Mouse (Mus musculus): ENCODE data around the gene Mill2. TPM values are rescaled to one million over a fixed set of nuclear protein-coding genes. Genes with fewer than 3 reads are reported as not detected.

Mill2 gene
- total RNA-seq, 2 experiments from 2014 or later = not detected

DNA sequence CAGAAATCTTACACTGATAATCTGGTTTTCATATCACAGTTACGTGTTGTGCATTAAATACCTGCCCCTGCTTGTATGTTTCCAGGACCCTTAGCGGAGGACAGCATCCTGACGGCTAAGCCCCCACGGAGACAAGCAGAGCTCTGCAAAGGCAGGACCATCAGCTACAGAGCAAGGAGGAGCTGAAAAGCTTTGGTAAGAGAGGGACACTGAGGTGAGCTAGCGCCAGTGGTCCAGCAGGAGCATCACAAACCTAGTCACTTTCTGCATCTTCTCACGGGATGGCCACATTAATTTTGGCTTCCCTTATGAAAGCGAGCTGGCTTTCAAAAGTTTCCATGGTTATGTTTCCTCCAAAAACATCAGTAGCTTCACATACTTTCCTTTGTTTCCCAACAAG is 33.0 kb downstream of the Mill2 start:
- peak; percentile 14; the same call in 1 of the 2 replicates for ATAC-seq (ENCODE audit: poor library complexity, severe bottlenecking)

DNA sequence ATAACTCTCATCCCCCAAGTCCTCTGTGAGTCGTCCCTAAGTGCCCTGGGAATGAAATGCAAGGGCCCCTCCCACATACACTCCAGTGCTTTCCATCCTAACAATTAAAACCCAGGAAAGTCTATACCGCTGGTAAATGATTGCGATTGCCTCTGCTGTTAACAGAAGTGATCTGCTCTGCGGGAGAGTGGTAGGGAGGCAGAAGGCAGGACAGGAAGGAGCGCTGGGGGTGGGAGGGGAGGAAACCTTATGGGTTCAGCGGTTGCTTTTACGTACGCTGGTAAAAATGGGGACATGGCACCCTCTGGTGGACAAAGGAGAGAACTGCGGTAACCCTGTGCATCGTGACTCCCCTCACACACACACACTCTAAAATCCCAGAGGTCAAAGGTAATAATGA is 33.5 kb downstream of the Mill2 start:
- ATAC-seq (ENCODE audit: poor library complexity, severe bottlenecking) = peak; percentile 99

DNA sequence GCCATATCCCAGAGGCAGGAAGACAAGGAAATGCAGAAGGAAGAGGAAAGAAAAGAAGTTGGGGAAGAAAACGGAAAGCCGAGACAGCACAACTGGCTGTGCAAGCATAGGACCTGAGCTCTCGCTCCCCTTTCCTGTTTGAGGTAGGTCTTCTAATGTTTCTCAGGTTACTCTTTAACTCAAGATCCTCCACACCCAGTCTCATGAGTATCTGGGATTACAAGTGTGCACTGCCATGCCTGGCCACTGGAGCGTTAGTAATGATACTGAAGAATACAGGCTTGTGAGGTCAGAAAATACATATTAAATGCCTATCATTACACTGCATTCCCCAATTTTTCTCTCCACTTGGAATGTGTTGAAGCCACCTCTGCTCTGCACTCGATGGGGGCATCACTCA is 35.6 kb downstream of the Mill2 start:
- ATAC-seq (ENCODE audit: poor library complexity, severe bottlenecking) = no peak

DNA sequence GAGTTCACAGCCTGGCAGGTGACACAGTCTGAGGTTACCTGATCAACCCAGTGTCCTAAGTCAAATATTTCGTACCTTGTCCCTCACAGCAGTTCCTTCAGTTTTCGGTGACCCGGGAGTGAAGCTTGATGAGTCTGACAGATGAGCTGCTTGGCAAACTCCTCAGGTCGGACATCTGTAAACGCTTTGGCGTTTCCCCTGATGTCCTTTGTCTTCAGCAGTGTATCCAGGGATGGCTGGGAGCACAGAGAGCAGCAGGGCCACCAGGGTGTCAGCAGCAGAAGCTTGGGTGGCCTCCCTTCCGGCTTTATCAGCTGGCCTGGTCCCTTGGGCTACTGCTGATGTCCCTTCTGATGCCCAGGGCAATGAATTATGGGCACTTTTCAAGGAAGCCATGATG is 38.9 kb downstream of the Mill2 start:
- ATAC-seq (ENCODE audit: poor library complexity, severe bottlenecking) = no peak

DNA sequence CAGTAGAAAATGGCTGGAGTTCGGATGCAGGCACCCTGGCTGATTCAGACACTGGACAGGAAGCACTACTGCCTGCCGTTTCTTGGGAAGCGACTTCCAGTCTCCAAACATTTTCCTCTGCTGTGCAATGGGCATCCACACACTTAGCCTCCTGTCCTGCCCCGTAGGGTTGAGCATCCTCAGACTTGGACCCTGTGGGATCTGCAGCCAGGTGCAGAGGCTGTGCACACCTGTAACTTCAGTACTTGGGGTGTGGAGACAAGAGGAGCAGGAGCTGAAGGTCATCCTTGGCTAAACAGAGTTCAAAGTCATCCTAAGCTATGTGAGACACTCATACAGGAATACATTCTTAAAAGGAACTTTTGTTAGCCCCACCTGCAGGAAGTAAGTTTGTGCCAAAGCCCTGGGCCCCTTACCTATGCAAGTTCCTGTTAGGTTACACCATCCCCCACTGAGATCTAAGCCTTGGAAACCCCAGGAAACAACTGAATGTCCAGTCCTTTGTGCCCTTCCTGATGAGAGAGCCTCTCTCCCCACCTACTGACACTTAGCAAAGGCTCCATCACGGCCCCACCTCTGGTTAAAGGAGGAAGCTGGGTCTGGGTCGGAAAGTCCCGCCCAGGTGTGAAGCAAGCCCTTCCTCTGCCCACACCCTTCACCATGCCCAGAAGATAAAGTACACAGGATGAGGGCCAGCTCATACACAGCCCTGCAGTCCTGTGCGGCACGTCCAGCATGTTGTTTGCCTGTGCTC is 44.4 kb downstream of the Mill2 start:
- ATAC-seq (ENCODE audit: poor library complexity, severe bottlenecking) = peak; percentile 93

DNA sequence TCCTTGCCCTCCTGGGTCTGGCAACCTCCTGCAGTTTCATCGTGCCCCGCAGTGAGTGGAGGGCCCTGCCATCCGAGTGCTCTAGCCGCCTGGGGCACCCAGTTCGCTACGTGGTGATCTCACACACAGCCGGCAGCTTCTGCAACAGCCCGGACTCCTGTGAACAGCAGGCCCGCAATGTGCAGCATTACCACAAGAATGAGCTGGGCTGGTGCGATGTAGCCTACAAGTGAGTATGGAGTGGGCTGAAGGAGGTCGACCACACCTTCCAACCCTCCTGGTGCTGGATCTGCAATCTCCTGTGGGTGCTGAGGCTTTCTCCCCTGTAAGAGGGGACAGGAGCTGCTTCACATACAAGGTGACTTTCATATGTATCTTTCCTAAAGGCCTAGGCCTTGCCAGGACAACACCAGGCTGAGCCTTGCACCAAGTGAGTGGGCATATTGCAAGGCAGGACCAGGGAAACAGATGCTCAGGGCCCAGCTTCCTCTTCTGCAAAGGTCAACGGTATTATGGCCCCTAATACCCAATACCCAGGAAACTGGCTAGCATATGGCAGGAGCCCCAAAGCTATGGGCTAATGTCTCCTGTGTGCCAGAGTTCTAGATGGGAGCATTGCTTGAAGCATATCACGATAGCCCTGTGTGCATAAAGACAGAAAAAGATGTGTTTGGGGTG is 45.1 kb downstream of the Mill2 start:
- ATAC-seq (ENCODE audit: poor library complexity, severe bottlenecking) = peak; percentile 38; the same call in 1 of the 2 replicates

DNA sequence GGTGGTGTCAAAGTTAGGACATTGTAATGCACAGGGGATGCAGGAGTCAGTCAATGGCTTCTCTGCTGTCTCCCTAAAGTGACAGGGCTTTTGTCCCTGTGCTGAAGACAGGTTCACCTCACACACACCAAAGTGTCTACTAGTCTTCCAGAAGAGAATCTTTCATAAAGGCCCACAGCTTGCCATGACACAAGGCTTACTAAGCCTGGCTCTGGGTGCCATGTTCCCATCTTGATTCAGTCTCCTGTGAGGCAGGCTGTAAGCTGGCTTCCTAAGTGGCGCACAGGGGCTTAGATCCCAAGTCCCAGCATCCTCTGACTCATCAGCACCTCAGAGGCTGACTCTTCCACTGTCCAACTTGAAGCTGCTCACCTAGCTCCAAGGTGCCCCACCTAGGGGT is 47.2 kb downstream of the Mill2 start:
- ATAC-seq (ENCODE audit: poor library complexity, severe bottlenecking) = no peak

DNA sequence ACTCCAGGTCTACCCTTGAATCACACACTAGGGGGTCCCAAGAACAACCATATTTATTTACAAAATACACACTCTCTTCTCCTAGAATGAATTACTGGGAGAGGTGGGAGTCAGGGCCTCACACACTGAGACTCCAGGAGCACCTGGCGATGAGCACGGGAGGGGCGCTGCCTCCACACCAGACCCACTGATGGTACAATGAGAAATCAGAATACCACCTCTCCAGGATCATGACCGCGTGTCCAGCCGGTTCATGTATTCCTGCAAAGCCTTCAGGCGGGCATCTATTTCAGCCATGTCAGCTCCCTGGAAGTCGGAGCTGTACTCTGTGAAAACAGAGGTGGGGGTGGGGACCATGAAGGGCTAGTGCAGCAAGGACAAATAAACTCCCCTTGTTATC is 51.1 kb downstream of the Mill2 start:
- ATAC-seq (ENCODE audit: poor library complexity, severe bottlenecking) = no peak

DNA sequence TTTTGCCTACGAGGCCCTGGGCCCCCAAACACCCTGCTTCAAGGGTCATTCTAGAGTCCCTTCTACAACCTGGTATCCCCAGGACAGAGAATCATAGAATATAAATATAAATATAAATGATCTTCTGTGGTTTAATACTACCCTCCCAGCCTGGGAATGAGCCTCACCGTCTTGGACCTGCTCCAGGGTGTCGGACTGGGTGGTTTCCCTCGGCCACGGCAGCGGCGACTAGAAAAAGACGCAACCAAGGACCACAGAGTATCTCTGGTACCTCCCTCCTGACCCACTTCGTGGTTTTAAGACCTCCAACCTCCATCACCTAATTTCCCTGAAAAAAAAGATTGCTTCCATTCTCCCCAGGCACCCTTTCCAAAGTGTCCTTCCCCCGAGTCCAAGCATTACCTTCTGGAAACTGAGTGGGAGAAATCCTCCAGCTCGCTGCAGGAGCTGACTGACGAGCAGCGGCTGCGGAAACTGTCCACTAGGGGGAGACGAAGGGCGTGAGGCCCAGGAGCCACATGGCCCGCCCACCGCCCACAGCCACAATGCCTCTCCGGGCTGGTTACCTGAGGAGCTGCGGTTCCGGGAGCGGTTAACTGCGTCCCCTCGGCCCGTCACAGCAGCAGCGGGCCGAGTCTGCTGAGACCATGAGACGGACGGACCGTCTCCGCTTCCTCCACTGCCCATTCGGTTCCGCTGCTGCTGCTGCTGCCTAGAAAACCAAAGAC is 52.3 kb downstream of the Mill2 start:
- ATAC-seq (ENCODE audit: poor library complexity, severe bottlenecking) = peak; percentile 92

DNA sequence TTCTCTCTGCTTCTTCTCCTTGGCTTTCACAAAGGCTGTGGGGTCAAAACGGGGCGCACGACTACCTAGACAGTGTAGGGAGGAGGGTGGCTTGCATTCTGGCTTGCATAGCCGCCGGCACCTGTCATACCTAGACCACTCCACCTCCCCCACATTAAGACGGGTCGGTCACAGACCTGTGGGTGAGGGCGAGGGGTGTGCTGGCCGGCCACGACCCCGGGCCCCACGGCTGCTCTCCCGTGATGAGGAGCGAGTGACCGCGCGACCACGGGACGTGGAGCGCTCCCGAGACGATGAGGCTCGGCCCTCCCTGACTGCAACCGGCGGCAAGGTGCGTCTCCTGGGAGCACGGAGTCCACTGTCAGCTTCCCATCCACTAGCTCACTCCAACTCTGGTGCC is 53.2 kb downstream of the Mill2 start:
- ATAC-seq (ENCODE audit: poor library complexity, severe bottlenecking) = no peak

DNA sequence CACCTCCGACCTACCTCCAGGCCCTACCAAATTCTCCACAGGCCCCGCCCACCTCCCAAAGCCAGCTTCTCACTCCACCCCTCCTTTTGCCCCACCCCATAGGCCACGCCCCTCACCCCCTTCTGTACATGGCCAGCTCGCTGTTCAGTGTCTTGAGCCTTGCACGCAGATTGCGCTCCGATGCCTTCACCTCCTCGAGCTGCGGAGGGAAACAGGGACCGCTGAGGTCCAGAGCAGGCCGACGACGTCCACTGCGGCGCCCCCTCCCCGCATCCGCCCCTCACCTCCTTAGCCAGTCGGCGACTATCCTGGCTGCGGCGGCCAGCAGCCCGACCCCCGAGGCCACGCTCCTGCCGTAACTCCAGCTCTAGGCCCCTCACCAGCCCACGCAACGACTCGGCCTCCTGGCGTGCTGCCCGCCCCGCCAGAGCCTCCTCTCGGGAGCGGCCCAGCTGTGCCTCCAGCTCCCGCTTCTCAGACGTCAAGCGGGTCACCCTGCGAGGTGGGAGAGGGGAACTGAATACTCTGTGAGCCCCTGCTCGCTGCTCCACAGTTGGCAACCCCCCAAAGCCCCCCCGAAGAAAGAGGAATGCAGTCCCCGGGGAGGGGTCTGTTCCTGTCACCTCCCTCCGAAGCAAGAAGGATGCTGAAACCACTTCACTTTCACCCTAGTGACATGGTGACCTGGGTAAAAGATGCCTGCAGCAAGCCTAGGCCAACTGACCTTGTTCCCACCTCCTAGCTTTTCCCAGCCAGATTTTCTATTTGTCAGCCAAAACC is 54.1 kb downstream of the Mill2 start:
- peak; percentile 43 for ATAC-seq (ENCODE audit: poor library complexity, severe bottlenecking)

DNA sequence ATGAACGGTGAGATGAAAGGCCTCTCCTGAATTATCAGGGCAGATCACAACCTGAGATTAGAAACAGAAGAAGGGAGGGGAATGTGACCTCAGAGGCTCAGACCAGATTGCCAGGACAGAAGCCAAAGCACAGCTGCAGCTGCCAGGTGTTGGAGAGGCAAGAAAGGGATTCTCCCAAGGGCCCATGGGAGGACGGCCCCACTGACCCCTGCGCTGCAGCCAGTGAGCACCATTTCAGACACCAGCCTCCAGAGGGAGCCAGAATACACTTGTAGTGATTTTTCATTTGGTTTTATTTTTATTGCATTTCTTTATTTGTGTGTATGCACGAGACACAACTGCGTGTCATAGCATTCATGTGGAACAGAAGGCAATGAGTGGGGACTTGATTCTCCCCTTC is 56.8 kb downstream of the Mill2 start:
- ATAC-seq (ENCODE audit: poor library complexity, severe bottlenecking) = no peak

DNA sequence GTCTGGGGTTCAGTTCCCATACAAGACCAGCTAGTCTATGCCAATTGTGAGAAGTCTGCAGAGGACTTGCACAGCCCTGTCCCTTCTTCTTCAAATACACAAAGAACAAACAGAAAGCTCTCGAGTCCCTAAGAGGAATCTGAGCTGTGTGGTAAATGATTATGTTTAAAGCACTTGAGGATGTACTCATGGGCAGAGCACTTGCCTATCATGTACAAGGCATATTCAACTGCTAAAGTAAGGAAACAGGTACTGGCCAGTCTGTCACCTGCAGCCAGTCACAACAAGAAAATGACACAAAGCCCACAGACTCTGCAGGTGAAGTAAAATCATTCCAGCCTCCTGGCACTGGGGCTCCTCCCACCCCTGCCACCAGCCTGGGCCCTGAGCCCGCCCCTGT is 60.7 kb downstream of the Mill2 start:
- no peak for ATAC-seq (ENCODE audit: poor library complexity, severe bottlenecking)

DNA sequence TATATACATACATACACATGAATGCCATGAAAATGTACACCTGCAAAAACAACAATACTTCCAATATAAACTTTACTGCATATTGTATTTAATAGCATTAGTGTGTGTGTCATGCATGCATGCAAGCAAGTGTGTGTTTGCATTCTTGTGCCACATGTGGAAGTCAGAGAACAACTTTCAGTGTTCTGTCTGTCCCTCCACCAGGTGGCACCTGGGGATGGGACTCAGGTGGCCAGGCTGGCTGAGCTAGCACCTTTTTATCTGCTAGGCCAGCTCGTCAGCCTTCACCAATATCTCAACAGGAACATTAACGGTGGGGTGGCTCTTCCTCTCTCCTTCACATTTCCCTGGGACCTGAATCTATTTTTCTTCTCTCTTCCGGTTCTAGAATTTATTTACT is 62.7 kb downstream of the Mill2 start:
- ATAC-seq (ENCODE audit: poor library complexity, severe bottlenecking) = no peak

DNA sequence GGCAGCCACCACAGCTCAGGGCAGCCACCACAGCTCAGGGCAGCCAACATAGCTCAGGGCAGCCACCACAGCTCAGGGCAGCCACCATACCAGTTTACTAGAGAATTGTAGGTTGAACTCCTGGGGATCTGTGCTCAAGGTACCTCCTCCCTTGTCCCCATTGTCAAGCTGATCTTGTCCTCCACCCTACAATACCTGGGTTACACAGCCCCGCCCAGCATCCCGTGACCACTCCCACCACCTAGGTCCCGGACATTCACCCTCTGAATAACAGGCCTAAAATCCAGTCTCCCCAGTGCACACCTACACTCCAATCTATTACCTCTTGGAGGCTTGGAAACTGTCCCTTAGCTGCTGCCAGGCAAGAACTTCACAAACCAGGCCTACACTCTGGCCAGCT is 65.2 kb downstream of the Mill2 start:
- no peak for ATAC-seq (ENCODE audit: poor library complexity, severe bottlenecking)

DNA sequence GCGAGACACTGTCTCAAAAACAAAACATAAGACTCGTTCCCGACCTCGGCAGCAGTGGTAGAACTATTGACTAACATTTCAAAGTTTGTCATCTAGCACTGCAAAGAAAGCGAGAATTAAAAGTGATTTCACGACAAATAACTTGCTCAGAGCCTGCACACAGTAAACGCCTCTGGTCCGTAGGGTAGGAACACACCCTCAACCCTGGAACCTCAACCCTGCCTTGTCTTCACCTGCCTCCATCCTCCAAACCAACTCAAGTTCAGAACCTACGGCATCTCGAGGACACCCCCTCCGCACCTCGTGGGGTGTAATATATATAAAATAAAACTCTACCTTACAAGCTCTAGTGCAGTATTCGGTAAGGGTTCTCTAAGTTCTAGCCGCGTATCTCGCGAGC is 70.0 kb downstream of the Mill2 start:
- ATAC-seq (ENCODE audit: poor library complexity, severe bottlenecking) = no peak

DNA sequence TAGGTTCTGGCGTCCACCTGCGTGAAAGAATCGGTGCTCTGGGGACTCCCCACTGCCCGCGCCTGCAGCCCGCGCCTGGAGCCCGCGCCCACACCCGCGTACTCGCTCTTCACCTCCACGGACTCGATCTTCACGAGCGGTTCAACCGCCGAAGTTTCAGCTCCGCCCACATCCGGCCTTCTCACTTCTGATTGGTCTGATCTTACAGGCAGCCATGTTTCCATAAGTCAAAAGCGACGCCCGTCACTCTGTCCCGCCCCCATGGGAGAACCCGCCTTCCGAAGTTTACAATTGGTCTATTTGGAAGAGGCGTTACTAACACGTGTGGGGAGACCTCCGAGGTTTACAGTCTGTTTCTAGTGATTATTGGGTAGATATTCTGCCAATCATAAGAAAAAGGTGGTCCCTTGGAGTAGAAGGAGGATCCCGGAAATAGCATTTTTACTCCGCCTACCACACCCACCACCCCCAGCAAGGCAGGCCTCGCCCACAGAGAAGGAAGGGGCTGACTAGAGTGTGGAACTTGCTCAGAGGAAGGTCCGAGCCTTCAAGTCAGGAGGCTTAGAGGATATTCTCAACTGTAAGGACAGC is 70.6 kb downstream of the Mill2 start, which contains the start of gene Ccdc61:
Gene Ccdc61, minus strand, starts transcription at position 175 of the 591 bp plus-strand sequence.
- ATAC-seq (ENCODE audit: poor library complexity, severe bottlenecking) = peak; percentile 97
